Comparison of ENCODE assay signal across 11 mouse cellular contexts in genomic region chr6:88075960-88076517, GRCm38 (mm10). TPM values are rescaled to one million over a fixed set of nuclear protein-coding genes. Genes with fewer than 3 reads are reported as not detected.
DNase-seq lines count a peak whose midpoint lies in the region; ATAC-seq and TF ChIP-seq lines count a peak whose summit lies in the region.
"Had no signal": no experiment of that assay in that cellular context is flagged by ENCODE, and none has a peak within 500 bp of the region (broad histone marks: within the 10 kb centered on the region; RNA-seq: fewer than 3 reads in every experiment).

No protein-coding gene starts in this region.

- H3K9ac ChIP-seq in forebrain, embryonic 11.5 days (ENCODE audit: low read length): no peak overlapping the region
- H3K9ac ChIP-seq in lung, embryonic 14.5 days: no peak overlapping the region
- H3K9ac ChIP-seq in liver, embryonic 13.5 days: peak overlapping the region; percentile 73; the same call in 1 of the 2 replicates
- no peak overlapping the region for H3K9ac ChIP-seq in neural tube, embryonic 13.5 days

- ATAC-seq in forebrain, embryonic 11.5 days (replicated peaks; ENCODE audit: low FRiP score): no peak
- no peak for ATAC-seq in lung, embryonic 14.5 days (ENCODE audit: insufficient read depth)
- ATAC-seq in liver, embryonic 13.5 days (ENCODE audit: low read depth): peak; percentile 61
- no peak for ATAC-seq in neural tube, embryonic 13.5 days (ENCODE audit: low read depth)

- H3K27me3 ChIP-seq in forebrain, embryonic 10.5 days (ENCODE audit: poor library complexity, severe bottlenecking): peaks cover 36% of the 10 kb centered on the region
- no peaks in the 10 kb centered on the region for H3K27me3 ChIP-seq in forebrain, embryonic 11.5 days (ENCODE audit: control insufficient read depth, insufficient read depth, low read length)
- H3K27me3 ChIP-seq in lung, embryonic 14.5 days (ENCODE audit: insufficient read depth, low read length): no peaks in the 10 kb centered on the region
- H3K27me3 ChIP-seq in liver, embryonic 13.5 days: no peaks in the 10 kb centered on the region
- H3K27me3 ChIP-seq in neural tube, embryonic 13.5 days: peaks cover 38% of the 10 kb centered on the region

- 88% methylated on average over 1 of the region's 1 CpGs for WGBS in forebrain, embryonic 10.5 days
- WGBS in forebrain, embryonic 11.5 days: 84% methylated on average over 1 of the region's 1 CpGs
- WGBS in lung, embryonic 14.5 days: 60% methylated on average over 1 of the region's 1 CpGs
- 14% methylated on average over 1 of the region's 1 CpGs for WGBS in liver, embryonic 13.5 days (ENCODE audit: insufficient replicate concordance)
- WGBS in neural tube, embryonic 13.5 days: 93% methylated on average over 1 of the region's 1 CpGs

- TF ChIP-seq CTCF in lung, embryonic 14.5 days (IDR thresholded peaks at IDR 0.05; ENCODE audit: low read depth): no peak

- no peak overlapping the region for H3K4me2 ChIP-seq in forebrain, embryonic 11.5 days (ENCODE audit: low read depth, low read length, severe bottlenecking)
- H3K4me2 ChIP-seq in lung, embryonic 14.5 days: peak overlapping the region; percentile 55
- H3K4me2 ChIP-seq in liver, embryonic 13.5 days: peak overlapping the region; percentile 80
- H3K4me2 ChIP-seq in neural tube, embryonic 13.5 days: peak overlapping the region; percentile 72

- H3K27ac ChIP-seq in forebrain, embryonic 10.5 days: no peak overlapping the region
- no peak overlapping the region for H3K27ac ChIP-seq in forebrain, embryonic 11.5 days (ENCODE audit: low read depth, low read length)
- H3K27ac ChIP-seq in lung, embryonic 14.5 days (ENCODE audit: low read depth): no peak overlapping the region
- peak overlapping the region; percentile 87 for H3K27ac ChIP-seq in liver, embryonic 13.5 days
- H3K27ac ChIP-seq in neural tube, embryonic 13.5 days (replicated peaks): no peak overlapping the region

- no peaks in the 10 kb centered on the region for H3K9me3 ChIP-seq in forebrain, embryonic 10.5 days
- H3K9me3 ChIP-seq in forebrain, embryonic 11.5 days (ENCODE audit: control insufficient read depth, low read length): no peaks in the 10 kb centered on the region
- H3K9me3 ChIP-seq in lung, embryonic 14.5 days (ENCODE audit: low read depth, low read length): no peaks in the 10 kb centered on the region
- no peaks in the 10 kb centered on the region for H3K9me3 ChIP-seq in liver, embryonic 13.5 days (replicated peaks)
- no peaks in the 10 kb centered on the region for H3K9me3 ChIP-seq in neural tube, embryonic 13.5 days

- H3K4me3 ChIP-seq in forebrain, embryonic 10.5 days: peak overlapping the region; percentile 55; the same call in 1 of the 2 replicates
- H3K4me3 ChIP-seq in forebrain, embryonic 11.5 days (ENCODE audit: low read depth, low read length): no peak overlapping the region
- H3K4me3 ChIP-seq in lung, embryonic 14.5 days (ENCODE audit: low read depth, low read length): no peak overlapping the region
- H3K4me3 ChIP-seq in liver, embryonic 13.5 days (replicated peaks): peak overlapping the region; percentile 61; the same call in 1 of the 2 replicates
- H3K4me3 ChIP-seq in neural tube, embryonic 13.5 days: no peak overlapping the region

- H3K36me3 ChIP-seq in forebrain, embryonic 10.5 days (replicated peaks): no peaks in the 10 kb centered on the region
- H3K36me3 ChIP-seq in forebrain, embryonic 11.5 days (ENCODE audit: control insufficient read depth, insufficient read depth, low read length): no peaks in the 10 kb centered on the region
- no peaks in the 10 kb centered on the region for H3K36me3 ChIP-seq in lung, embryonic 14.5 days (ENCODE audit: insufficient read depth)
- no peaks in the 10 kb centered on the region for H3K36me3 ChIP-seq in liver, embryonic 13.5 days
- no peaks in the 10 kb centered on the region for H3K36me3 ChIP-seq in neural tube, embryonic 13.5 days

- peaks cover 14% of the 10 kb centered on the region for H3K4me1 ChIP-seq in forebrain, embryonic 10.5 days
- no peaks in the 10 kb centered on the region for H3K4me1 ChIP-seq in forebrain, embryonic 11.5 days (replicated peaks; ENCODE audit: control insufficient read depth, insufficient read depth, low read length)
- H3K4me1 ChIP-seq in lung, embryonic 14.5 days (ENCODE audit: insufficient read depth): no peaks in the 10 kb centered on the region
- H3K4me1 ChIP-seq in liver, embryonic 13.5 days (replicated peaks): peaks cover 36% of the 10 kb centered on the region
- H3K4me1 ChIP-seq in neural tube, embryonic 13.5 days (replicated peaks): peaks cover 8% of the 10 kb centered on the region; the same call in 1 of the 2 replicates

- DNase-seq in forebrain, embryonic 10.5 days (ENCODE audit: extremely low spot score, low spot score): no peak
- no peak for DNase-seq in forebrain, embryonic 11.5 days (ENCODE audit: low spot score)
- no peak for DNase-seq in lung, embryonic 14.5 days
- DNase-seq in lung, postnatal 25 days (ENCODE audit: low spot score): no peak
- DNase-seq in liver, embryonic 13.5 days: peak; percentile 40
- no peak for DNase-seq in layer of hippocampus, adult 8-10 months (ENCODE audit: low spot score in 2 of 2)
- no peak for DNase-seq in right cerebral cortex, postnatal 10 days (ENCODE audit: low spot score in 2 of 2)
- DNase-seq: adrenal gland, adult 2 months; lung, postnatal 4 days; thymus, adult 2 months had no signal

RNA-seq across cellular contexts. Expression of gene Rpn1, which starts 8.2 kb away (rescaled TPM):
- 301 and 303 TPM in 2 replicates for polyA plus RNA-seq in forebrain, embryonic 10.5 days (2016; fragmentation: Nextera tagmentation; extraction: Ambion mirVana)
- polyA plus RNA-seq in forebrain, embryonic 11.5 days (2014; fragmentation: Nextera tagmentation; extraction: Ambion mirVana): 274 and 284 TPM in 2 replicates
- 437 and 440 TPM in 2 replicates for polyA plus RNA-seq in lung, embryonic 14.5 days (2014; fragmentation: Nextera tagmentation; extraction: Ambion mirVana)
- 198 and 228 TPM in 2 replicates for polyA plus RNA-seq in liver, embryonic 13.5 days (2015; fragmentation: Nextera tagmentation; extraction: Ambion mirVana)
- 286 and 299 TPM in 2 replicates for polyA plus RNA-seq in neural tube, embryonic 13.5 days (2015; fragmentation: Nextera tagmentation; extraction: Ambion mirVana)
- 100 to 1,000 TPM; 164 to 216 (median 188) TPM for total RNA-seq in layer of hippocampus, adult 8-10 months (2022)

RNA-seq across cellular contexts. Expression of gene Rab7, which starts 31.0 kb away (rescaled TPM):
- polyA plus RNA-seq in forebrain, embryonic 10.5 days (2016; fragmentation: Nextera tagmentation; extraction: Ambion mirVana): 202 and 205 TPM in 2 replicates
- 232 and 244 TPM in 2 replicates for polyA plus RNA-seq in forebrain, embryonic 11.5 days (2014; fragmentation: Nextera tagmentation; extraction: Ambion mirVana)
- 216 and 218 TPM in 2 replicates for polyA plus RNA-seq in lung, embryonic 14.5 days (2014; fragmentation: Nextera tagmentation; extraction: Ambion mirVana)
- 108 and 132 TPM in 2 replicates for polyA plus RNA-seq in liver, embryonic 13.5 days (2015; fragmentation: Nextera tagmentation; extraction: Ambion mirVana)
- polyA plus RNA-seq in neural tube, embryonic 13.5 days (2015; fragmentation: Nextera tagmentation; extraction: Ambion mirVana): 324 and 327 TPM in 2 replicates
- total RNA-seq in layer of hippocampus, adult 8-10 months (2022): 100 to 1,000 TPM; 318 to 396 (median 337) TPM

Comparison
In these comparisons a context has a peak if more than half of its experiments do, and no peak if none do; other contexts are left out.
1. H3K4me3 ChIP-seq: peak in forebrain, embryonic 10.5 days (single experiment) and liver, embryonic 13.5 days (single experiment); none in forebrain, embryonic 11.5 days (single experiment), lung, embryonic 14.5 days (single experiment) and neural tube, embryonic 13.5 days (single experiment).